Mouse (Mus musculus) spleen, adult 2 months (tissue): Measurements from ENCODE around the gene Smim11. TPM values are rescaled to one million over a fixed set of nuclear protein-coding genes. Genes with fewer than 3 reads are reported as not detected.
A peak's percentile ranks its signal among the peaks of the same experiment; 100 is the strongest.

ENCODE experiments used
- DNase-seq, 2 experiments: peaks; one replicate each; pipeline versions ENCODE4 v3.0.0 to v3.0.0-alpha.2; 2012 to 2021; ENCODE audit warnings: low spot score in 2 of 2, low read depth in 1 of 2
- H3K27ac ChIP-seq: fragments of 200-500 bp; 2 replicates; pipeline ENCODE4 v1.5.1; 2012; ENCODE audit warnings: low read length, inconsistent platforms; ENCODE audit not compliant: insufficient read depth
- H3K27me3 ChIP-seq: fragments of 200-500 bp; 2 replicates; pipeline ENCODE4 v1.6.1; 2012; ENCODE audit warnings: mild to moderate bottlenecking, moderate library complexity, low read length, inconsistent platforms; ENCODE audit not compliant: control insufficient read depth, insufficient read depth
- H3K36me3 ChIP-seq: fragments of 200-500 bp; 2 replicates; pipeline ENCODE4 v1.6.1; 2012; ENCODE audit warnings: mild to moderate bottlenecking, low read length, inconsistent platforms; ENCODE audit not compliant: control insufficient read depth, insufficient read depth
- H3K4me1 ChIP-seq: fragments of 200-500 bp; 2 replicates; pipeline ENCODE4 v1.6.1; 2011; ENCODE audit warnings: inconsistent platforms; ENCODE audit not compliant: control insufficient read depth, insufficient read depth, insufficient read length
- H3K4me3 ChIP-seq: fragments of 200-500 bp; 2 replicates; pipeline ENCODE4 v1.5.1; 2011; ENCODE audit warnings: mild to moderate bottlenecking, inconsistent platforms; ENCODE audit not compliant: insufficient read depth, insufficient read length; ENCODE audit errors: extremely low read depth
- CTCF ChIP-seq: fragments of 200-500 bp; IDR thresholded peaks from 2 replicates; pipeline ENCODE4 v1.5.1; 2011; ENCODE audit warnings: mild to moderate bottlenecking, inconsistent platforms; ENCODE audit not compliant: insufficient read depth, insufficient read length, insufficient replicate concordance; ENCODE audit errors: extremely low read depth
- POLR2A ChIP-seq: fragments of 200-500 bp; IDR thresholded peaks from 2 replicates; pipeline ENCODE4 v1.6.1; 2011; ENCODE audit warnings: low read depth, low read length, inconsistent platforms
- WGBS: fragments of 180-500 bp; shearing (Covaris S2); methylation state at CpG from one replicate; pipeline ENCODE4 v1.1.7; 2018; 5-methylcytosine and 5-hydroxymethylcytosine counted together
- polyA plus RNA-seq: library from polyadenylated mRNA; depleted of rRNA; stranded (reverse); fragments of >200 nt; gene quantifications from 2 replicates; pipeline ENCODE4 v1.2.3, GENCODE M21; 2012

Gene Smim11
- polyA plus RNA-seq, 1 experiment = 12.0 TPM

- H3K27me3 ChIP-seq = no peaks in the 10 kb centered on the region
- no peak for DNase-seq
- WGBS = 95% methylated on average over 2 of the region's 2 CpGs
- TF ChIP-seq POLR2A = no peak
- no peak for TF ChIP-seq CTCF
- H3K27ac ChIP-seq = no peak overlapping the region
- H3K4me1 ChIP-seq = peaks cover 6% of the 10 kb centered on the region; the same call in 1 of the 2 replicates
- H3K4me3 ChIP-seq = no peak overlapping the region
- H3K36me3 ChIP-seq = peaks cover 10% of the 10 kb centered on the region
These were observed 4.4 kb downstream of the Smim11 start for GRCm38 (mm10) chr16:92305519-92305918.

DNA sequence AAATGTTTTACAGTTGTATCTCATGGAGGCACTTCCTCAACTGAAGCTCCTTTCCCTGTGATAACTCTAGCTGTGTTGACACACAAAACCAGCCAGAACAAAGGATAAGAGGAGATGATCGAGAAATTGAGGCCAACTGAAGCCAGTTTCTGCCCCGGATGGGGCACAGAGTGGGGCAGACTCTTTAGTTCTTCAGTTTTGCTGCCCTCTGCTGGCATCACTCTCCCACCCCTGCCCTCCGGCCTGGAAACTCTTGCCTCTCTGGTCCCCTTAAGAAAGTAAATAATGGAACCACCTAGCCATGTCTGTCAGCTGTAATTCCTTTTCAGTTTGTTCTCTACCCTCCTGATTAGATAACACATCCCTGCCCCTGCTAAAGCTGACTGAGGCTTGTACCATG lies 6.9 kb downstream of the Smim11 start:
- 88% methylated on average over 3 of the region's 3 CpGs for WGBS

DNA sequence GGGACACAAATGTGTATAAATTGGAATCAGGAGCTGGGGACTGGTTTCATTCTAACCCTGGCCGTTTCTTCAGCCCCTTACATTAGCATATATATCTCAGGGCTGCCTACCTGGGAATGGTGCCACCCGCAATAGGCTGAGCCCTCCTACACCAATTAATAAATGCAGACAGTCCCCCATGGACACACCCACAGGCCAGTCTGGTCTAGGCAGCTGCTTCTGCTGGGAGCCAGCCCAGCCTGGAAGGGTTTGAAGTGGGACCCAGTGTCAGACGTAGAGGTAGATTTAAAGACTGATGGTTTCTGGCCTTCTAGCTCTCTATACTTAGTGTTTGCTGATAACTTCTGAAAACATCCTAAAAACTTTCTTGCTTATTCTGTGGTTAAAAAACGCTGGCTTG lies 8.0 kb downstream of the Smim11 start:
- no peak for TF ChIP-seq POLR2A
- TF ChIP-seq CTCF = no peak
- Histone ChIP-seq H3K4me1 (no peaks in the 10 kb centered on the region), H3K36me3 (peaks cover 21% of the 10 kb centered on the region), H3K27me3 (no peaks in the 10 kb centered on the region), H3K4me3 (no peak overlapping the region), H3K27ac (no peak overlapping the region)
- DNase-seq = no peak
- WGBS = 90% methylated on average over 4 of the region's 4 CpGs

More for the DNA sequence above, 6.9 kb downstream of the Smim11 start:
- DNase-seq = no peak
- Histone ChIP-seq H3K4me3 (no peak overlapping the region), H3K27ac (no peak overlapping the region), H3K36me3 (peaks cover 21% of the 10 kb centered on the region), H3K27me3 (no peaks in the 10 kb centered on the region), H3K4me1 (no peaks in the 10 kb centered on the region)
- TF ChIP-seq CTCF (no peak), POLR2A (no peak)

- Histone ChIP-seq H3K27ac (no peak overlapping the region), H3K36me3 (peaks cover 11% of the 10 kb centered on the region), H3K27me3 (no peaks in the 10 kb centered on the region), H3K4me1 (no peaks in the 10 kb centered on the region), H3K4me3 (no peak overlapping the region)
- WGBS = 52% methylated on average over 13 of the region's 13 CpGs
- no peak for TF ChIP-seq POLR2A
- TF ChIP-seq CTCF = peak; percentile 75; the same call in 1 of the 2 replicates
- DNase-seq = peak in 1 of 2 experiments; percentile 9
These were observed 13.1 kb downstream of the Smim11 start for GRCm38 (mm10) chr16:92313953-92314741.

DNA sequence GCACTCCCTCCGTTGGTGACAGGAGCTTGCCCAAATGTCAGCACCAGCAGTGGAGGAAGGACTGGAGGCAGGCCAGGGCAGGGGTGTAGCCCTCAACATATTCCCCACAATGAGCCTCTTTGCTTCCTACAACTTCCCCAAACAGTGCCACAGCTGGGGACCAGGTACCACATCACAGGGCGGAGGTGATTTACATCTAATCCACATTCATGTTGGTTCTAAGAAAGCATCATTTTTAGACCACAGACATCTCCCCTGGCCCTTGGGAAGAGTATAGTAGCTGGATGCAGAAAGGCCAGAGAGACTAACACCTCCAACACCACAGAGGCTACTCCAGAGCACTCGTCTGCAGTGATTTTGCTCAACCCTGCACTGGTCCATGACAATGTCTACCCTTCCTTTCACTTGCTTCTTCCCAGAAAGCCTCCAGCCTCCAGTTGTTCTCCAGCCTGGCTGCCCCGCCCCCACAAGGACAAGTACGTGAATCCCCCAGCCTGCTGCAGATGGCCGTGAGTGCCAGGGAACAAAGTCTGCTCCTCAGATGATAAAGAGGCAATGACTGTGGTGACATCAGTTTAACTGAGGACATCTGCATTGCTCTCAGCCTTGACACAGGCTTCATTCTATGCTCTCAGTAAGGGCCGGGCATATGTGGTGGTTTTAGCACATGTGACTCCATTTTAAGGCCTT lies 15.1 kb downstream of the Smim11 start:
- H3K27me3 ChIP-seq = no peaks in the 10 kb centered on the region
- no peak for DNase-seq
- no peak for TF ChIP-seq CTCF
- no peak for TF ChIP-seq POLR2A
- WGBS = 78% methylated on average over 7 of the region's 7 CpGs
- no peak overlapping the region for H3K27ac ChIP-seq
- no peak overlapping the region for H3K4me3 ChIP-seq
- no peaks in the 10 kb centered on the region for H3K4me1 ChIP-seq
- peaks cover 5% of the 10 kb centered on the region for H3K36me3 ChIP-seq

DNA sequence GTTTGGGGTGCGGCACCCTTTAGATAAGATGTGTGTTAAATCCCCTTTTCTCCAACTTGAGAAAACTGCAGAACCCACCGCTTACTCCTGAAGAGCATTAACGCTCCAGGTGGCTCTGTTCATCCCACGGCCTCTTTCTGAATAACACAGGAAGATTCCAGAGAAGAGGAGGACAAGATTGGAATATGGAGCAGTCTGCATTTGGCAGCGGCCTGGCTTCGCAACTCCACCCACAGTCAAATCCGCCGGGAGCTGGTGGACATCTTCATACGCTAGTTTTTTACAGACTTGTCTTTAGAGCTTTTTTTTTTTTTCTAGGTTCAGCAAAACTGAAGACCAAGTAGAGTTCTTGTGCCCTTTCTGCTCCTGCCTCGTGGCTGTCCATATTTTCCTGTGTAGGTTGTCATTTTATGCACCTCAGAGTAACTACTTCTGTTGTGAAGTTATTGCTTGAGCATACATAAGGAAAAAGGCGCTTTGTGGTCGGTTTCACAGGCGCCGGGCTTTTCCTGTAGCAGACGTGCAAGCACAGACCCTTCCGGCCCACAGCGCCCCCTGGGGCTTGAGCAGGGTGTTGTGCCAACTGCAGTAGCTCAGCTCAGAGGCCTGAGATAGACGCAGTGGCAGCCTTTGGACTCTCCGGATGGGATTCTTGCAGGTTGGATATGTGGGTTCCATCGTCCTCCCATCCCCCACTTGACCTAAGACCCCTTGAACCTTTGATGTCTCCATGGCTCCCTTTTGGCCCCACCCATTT lies 18.4 kb downstream of the Smim11 start:
- WGBS = 49% methylated on average over 20 of the region's 20 CpGs
- no peaks in the 10 kb centered on the region for H3K36me3 ChIP-seq
- peak; percentile 5 to 64 for DNase-seq
- no peaks in the 10 kb centered on the region for H3K27me3 ChIP-seq
- H3K27ac ChIP-seq = no peak overlapping the region
- peak; percentile 75 for TF ChIP-seq CTCF
- no peak for TF ChIP-seq POLR2A
- H3K4me3 ChIP-seq = no peak overlapping the region
- H3K4me1 ChIP-seq = no peaks in the 10 kb centered on the region
